Mouse (Mus musculus): ENCODE measurements around the gene Dnajb14.
"Not testable (repeated sequence)": the region's sequence is repeated elsewhere in the genome, so short reads cannot be mapped to it uniquely, and the experiment has no call there.

Dnajb14 gene

DNA sequence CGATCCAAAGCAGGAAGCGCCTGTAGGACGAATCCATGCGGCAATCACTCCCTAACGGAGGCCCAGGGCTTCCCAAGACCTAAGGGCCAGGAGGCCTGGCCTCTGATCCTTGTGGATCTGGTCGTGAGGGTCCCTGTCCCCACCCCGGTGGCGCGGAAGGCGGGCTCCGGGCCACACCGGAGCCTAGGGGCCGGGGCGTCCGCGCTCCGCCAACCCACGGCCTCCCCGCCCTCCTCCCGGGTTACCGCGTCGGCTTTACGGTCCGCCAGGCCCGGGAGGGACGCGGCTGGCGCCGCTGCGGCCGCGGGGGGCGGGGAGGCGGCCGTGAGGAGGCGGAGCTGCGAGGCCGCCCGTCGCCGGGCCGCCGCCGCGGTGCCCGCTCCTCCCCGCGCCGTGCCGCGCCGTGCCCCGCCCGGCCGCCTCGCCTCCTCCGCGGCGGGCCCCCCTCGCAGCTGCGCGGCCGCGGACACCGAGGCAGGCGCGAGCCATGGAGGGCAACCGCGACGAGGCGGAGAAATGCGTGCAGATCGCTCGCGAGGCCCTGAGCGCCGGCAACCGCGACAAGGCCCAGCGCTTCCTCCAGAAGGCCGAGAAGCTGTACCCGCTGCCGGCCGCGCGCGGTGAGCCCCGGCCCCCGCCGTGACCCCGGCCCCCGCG is at the start of gene Dnajb14:
Gene Dnajb14, plus strand, starts transcription at position 239 of the 657 bp plus-strand sequence.
- no peak for DNase-seq (ENCODE audit: low spot score)

- no peak for DNase-seq (ENCODE audit: low spot score)
These were observed 48.8 kb upstream of the Dnajb14 start for GRCm38 (mm10) chr3:137818713-137819112.

- DNase-seq (ENCODE audit: low spot score), result no peak
These were observed 46.6 kb upstream of the Dnajb14 start for GRCm38 (mm10) chr3:137820688-137821467.

GRCm38 (mm10) chr3:137823317-137823716 is 44.2 kb upstream of the Dnajb14 start:
- DNase-seq (ENCODE audit: low spot score), result no peak

DNA sequence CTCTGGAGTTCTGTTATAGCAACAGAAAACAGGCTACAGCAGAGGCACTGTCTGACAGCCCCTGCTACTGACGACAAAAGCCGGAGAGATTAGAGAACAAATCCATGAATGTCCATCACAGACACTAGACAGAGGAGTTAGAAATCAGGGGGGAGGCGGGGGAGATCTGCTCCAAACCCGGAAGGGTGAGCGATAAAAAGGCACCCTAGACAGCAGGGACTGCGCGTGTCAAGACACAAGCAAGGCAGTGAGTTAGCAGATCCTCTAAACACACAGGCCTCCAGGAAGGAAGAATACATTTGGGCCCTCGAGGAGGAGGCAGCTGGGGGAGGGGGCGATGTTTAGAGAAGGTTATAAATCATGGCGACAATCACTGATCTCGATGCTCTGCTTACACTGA is 39.8 kb upstream of the Dnajb14 start:
- no peak for DNase-seq (ENCODE audit: low spot score)

- no peak for DNase-seq (ENCODE audit: low spot score)
These were observed 36.3 kb upstream of the Dnajb14 start for GRCm38 (mm10) chr3:137831156-137831555.

GRCm38 (mm10) chr3:137833128-137833527 is 34.3 kb upstream of the Dnajb14 start:
- no peak for DNase-seq (ENCODE audit: low spot score)

GRCm38 (mm10) chr3:137833698-137834097 is 33.8 kb upstream of the Dnajb14 start:
- DNase-seq (ENCODE audit: low spot score), result no peak

DNA sequence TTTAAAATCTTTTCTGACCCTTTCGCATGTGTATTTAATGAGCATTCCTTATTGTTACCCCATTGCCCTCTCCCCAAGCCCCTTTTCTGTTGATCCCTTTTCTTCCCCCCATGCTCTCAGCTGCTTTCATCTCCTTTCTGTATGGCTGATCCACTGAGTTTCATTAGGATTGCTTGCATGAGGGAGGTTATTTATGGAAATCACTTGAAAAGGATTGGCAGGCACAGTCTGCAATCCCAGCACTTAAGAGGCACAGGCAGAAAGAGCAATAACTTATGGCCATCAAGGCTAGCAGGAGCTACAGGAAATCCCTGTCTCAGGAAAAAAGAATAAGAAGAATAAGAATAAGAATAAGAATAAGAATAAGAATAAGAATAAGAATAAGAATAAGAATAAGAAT is 30.9 kb upstream of the Dnajb14 start:
- no peak for DNase-seq (ENCODE audit: low spot score)

- no peak for DNase-seq (ENCODE audit: low spot score)
These were observed 29.3 kb upstream of the Dnajb14 start for GRCm38 (mm10) chr3:137838160-137838559.

GRCm38 (mm10) chr3:137842944-137843343 is 24.5 kb upstream of the Dnajb14 start:
- no peak for DNase-seq (ENCODE audit: low spot score)

GRCm38 (mm10) chr3:137844263-137844662 is 23.2 kb upstream of the Dnajb14 start:
- DNase-seq (ENCODE audit: low spot score), result no peak

GRCm38 (mm10) chr3:137846552-137846951 is 20.9 kb upstream of the Dnajb14 start:
- DNase-seq (ENCODE audit: low spot score), result no peak

DNA sequence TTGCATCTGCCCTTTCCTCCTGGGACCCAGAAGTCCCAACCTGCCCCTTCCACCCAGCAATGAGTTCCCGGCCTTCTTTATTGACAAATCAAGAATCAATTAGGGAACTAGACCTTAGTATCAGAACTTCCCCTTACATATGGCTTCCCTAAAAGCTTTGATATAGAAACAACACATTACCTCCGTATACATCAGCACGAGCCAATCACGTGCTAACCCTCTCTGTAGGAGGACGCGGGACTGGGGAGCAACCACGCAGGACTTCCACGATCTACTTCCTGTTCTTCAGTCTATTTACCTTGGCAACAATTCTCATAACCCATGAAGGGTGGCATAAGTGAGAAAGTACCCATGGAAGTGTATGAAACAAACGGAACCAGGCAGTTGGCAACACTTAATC is 19.1 kb upstream of the Dnajb14 start:
- no peak for DNase-seq (ENCODE audit: low spot score)

- no peak for DNase-seq (ENCODE audit: low spot score)
These were observed 17.8 kb upstream of the Dnajb14 start for GRCm38 (mm10) chr3:137849697-137850096.

DNA sequence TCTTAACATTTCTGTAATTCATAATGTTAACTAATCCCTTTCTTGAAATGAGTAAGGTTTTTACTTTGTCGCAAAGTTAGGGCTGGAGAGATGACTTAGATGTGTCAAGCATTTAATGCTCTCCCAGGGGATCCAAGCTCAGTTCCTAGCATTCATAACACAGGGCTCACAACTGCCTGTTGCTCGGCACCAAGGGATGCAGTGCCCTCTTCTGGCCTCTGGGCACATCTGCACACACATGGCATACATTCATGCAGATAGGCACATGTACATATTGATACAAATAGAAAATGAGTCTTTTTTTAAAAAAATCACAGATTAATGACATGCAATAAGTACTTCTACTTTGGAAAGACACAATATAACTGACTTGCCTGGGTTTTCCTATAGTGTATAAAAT is 16.3 kb upstream of the Dnajb14 start:
- no peak for DNase-seq (ENCODE audit: low spot score)

GRCm38 (mm10) chr3:137853011-137853410 is 14.5 kb upstream of the Dnajb14 start:
- DNase-seq (ENCODE audit: low spot score), result not testable (repeated sequence)

DNA sequence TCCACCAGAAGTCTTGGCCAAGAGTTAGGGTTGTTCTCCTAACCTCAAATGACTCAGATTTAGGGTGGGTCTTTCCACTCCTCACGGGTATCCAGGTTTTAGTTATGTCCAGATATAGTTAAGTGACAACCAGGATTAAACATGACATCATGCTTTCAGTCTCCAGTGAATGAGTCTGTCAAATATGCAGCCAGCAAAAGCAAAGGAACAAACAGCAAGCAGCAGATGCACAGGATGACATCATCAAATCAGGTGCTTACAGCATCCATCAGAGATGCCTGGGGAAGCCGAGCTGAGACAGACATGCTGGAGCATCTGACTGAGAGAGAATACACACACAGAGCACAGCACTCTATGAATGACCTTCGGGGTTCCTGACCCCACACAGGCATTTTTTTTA is 12.1 kb upstream of the Dnajb14 start:
- no peak for DNase-seq (ENCODE audit: low spot score)

DNA sequence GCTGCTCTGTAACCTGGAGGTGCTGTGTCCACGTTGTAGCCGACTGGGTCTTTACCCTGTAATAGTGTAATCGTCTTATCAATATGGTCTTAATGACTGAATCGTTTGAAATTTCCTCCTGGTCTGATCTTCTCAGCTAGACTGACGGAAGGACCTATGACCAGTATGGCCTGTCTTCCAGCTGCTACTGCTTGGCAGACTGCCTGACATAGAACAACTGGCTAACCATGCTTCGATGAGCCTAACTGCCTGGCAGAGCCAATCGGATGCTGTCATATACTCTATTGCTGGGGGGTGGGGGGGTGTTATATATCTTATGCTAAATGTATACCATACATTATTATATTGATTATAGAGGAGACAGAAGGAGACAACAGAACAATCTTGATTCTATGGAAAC is 11.4 kb upstream of the Dnajb14 start:
- DNase-seq (ENCODE audit: low spot score), result no peak

DNA sequence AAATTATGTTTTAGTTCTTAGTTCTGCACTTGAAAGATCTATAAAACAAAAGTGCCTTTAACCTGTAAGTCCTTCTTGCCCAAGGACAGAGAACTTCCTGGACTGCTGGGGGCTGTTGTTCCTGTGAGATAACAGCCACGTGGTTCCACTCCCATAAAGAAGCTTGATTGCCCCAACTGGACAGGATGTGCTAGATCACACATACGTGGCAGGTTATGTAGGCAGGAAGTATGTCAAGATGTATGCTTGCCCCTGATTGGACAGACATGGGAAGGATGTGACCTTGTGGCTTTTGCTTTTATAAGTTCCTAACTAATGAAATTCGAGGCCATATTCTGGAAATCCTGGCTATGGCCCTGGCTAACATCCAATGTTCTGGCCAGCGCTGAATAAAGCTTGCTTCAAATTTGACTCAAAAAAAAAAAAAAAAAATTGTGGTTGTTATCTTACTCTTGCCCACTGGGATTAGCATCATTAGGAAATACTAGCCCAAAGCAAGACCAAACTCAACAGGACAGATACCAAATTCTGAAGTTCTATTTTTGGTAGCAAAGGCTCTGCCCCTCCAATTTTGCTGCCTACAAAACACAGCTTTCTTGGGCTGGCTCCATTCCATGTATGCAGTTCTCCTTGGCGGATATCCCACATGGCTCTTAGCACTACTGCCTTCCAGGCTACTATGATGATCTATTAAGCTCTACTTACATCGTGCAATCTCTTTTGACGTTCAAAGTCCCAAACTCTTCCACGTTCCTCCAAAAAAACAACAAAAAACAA is 6.9 kb upstream of the Dnajb14 start:
- no peak for DNase-seq (ENCODE audit: low spot score)

DNA sequence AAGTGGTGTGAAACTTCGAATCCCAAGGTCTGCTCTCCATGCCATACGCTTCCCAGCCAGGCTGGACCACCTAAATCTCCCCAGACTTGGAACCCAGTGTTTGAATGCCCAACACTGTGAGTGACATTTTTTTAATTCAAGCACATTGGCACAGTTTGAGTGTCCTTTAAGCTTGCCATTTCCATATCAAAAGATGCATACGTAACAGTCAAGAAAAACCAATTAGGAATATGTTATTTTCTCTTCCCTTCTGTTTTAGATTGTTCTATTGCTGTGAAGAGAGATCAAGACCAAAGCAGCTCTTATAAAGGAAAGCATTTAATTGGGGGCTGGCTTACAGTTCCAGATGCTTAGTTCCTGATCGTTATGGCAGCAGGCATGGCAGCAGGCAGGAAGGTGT is 6.0 kb upstream of the Dnajb14 start:
- no peak for DNase-seq (ENCODE audit: low spot score)

DNA sequence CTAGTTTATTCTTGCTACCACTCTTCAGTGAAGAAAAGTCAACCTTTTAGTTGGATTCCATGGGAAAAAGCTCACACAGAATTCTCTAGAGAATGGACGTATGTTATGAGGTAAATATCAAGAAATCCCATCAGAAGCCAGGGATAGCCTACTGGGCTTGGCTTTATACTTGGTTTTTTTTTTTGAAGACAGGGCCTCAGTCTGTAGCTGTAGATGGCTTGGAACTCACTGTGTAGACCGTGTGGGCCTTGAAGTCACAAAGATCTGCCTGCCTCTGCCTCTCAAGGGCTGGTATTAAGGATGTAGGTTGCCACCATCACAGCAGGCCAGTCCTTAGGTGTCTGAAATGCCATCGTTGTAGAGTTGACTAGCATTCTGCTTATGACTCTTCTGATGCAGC is 4.9 kb upstream of the Dnajb14 start:
- no peak for DNase-seq (ENCODE audit: low spot score)
